Mouse (Mus musculus) frontal cortex, postnatal 36 days (tissue): Measurements from ENCODE around the gene Erv3.

Experiments used
- DNase-seq, 2 experiments: peaks; one replicate each; pipeline ENCODE4 v3.0.0; 2022; ENCODE audit warnings: low spot score in 2 of 2

Erv3 gene

DNA sequence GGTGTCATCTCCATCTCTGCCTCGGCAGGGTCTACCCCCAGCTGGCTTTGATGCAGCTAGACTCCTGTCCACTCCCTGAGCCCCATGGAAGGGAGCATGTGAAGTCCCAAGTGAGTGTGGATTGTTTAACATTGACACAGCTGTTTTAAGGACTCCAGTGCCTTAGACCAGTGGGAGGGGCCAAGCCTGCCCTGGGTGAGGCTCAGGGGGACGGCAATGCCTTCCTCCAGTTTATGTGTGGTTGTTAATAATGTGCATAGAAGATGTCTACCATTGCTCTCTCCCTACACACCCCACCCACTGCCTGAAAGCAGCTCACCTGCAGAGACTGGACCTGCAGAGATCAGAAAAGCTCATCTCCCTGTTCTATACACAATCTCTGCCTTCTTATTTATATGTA, 35.6 kb downstream of the Erv3 start:
- no peak for DNase-seq

DNA sequence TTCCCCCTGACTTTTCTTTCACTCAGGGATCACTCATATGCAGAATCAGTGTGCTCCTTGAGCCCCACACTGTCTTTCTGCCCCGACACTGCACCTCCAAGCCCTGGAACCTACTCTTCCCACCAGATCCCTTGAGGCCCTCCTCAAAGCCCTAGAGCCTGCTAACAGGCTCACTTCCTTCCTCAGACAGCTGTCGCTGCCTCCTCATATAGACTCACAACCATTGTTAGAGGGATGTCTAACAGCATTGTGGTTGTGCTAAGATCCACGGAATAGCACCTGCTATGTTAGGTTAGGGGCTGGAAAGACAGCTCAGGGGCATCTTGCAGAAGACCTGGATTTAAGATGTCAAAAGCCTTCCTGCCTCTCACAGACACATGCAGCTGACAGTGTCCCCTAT, 37.1 kb downstream of the Erv3 start:
- no peak for DNase-seq

DNA sequence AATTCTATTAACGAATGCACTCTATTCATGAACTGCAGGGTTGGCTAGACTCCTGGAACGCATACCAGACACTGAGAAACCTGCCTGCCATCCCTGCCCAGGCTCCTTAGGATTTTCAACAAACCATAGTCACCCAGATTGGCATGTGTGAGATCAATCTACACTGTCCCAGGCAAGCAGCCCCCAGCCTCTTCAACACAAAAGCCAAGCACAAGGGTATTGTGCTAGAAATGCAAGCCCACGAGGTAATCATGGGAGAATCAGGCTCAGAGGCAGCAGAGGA, 37.9 kb downstream of the Erv3 start:
- DNase-seq: no peak

DNA sequence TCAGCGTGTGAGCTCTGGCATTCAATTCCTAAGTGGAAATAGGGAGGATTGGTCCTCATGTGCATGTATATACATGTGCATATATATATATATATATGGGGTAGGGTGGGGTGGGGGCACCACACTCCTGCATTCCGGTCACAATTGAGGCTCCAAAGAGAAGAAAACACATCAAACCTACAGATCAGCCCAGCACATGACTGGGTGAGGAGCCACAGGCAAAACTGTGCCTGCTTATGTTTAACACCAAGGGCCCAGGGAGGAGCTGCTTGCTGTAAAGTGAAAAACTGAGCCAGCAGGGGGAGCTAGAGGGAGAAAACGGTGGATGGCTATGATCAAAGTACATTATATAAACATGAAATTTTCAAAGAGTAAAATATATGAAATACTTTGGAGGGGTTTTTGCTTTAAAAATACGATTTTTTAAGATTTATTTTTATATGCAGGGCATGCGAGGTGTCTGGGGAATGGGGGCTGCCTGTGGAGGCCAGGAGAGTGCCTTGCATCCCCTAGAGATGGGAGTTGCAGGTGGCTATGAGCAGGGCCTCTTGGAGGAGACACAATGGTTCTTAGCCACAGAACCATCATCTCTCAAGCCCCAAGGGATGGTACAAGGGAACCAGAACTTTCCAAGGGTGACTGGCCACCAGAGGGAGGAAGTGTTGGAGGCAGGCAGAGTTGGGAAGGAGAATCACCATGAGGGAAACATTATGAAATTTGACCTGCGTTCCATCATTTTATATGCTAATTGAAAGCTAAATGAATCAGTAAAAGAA, 38.4 kb downstream of the Erv3 start:
- peak; percentile 87 to 92 for DNase-seq

DNA sequence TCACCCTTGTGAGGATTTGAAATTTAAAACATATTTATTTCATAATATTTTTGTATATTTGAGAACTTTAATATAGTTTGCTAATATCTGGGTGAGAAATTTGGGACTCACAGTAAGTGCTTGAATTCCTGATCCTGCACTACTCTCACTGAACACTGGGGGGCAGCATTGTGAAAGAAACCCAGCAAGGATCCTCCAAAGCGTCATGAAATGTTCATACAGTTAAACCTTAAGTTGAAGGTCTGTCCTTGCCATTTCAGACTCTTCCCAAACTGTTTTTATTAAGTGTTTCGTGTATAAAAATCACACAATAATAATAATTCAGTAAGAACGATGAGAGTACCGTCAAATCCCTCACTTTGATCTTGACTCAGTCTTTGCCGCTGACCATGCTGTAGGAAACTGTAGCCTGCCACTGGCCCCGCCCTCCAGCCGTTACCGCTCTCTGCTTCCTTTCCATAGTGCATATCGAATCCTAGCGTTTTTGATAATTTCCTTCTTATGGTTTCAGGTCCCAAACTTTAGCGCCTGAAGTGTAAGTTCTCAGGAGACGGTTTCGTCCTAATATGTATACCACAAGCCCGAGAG, 39.4 kb downstream of the Erv3 start:
- DNase-seq: peak; percentile 86 to 93

DNA sequence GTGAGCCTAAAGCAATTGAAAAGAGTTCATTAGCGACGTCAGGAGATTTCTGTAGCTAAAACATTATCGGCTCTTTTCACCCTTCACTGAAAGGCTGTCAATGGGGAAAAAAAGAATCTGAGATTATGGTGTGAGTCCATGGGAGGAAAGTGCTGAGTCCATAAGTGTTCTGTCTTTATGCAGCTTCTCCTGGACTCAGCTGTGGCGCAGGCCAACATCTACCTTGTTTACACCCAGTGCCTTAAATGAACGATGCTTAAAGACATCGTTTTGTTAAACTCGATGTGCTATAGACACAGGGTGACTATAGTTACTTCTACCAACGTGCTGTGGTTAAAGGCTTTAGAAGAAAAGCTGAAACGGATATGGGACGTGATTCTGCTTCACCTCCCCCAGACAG, 45.2 kb downstream of the Erv3 start:
- no peak for DNase-seq

DNA sequence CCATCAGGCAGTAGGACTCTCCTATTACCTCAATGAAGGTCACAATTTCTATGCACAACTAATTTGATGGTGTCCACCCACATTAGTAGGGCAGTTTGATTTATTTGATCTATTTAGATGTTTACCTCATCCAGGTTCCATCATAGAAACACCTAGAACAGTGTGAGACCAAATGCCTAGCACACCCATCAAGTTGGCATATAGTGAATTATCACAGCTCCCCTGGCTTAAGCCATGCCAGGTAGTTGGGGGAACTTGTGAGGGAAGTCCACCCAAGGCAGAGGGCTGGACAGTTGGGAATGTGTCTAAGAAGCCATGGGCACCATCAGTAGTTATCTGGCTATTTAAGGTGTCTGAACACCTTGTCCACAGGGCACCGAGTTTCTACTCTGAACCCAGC, 46.1 kb downstream of the Erv3 start:
- no peak for DNase-seq

DNA sequence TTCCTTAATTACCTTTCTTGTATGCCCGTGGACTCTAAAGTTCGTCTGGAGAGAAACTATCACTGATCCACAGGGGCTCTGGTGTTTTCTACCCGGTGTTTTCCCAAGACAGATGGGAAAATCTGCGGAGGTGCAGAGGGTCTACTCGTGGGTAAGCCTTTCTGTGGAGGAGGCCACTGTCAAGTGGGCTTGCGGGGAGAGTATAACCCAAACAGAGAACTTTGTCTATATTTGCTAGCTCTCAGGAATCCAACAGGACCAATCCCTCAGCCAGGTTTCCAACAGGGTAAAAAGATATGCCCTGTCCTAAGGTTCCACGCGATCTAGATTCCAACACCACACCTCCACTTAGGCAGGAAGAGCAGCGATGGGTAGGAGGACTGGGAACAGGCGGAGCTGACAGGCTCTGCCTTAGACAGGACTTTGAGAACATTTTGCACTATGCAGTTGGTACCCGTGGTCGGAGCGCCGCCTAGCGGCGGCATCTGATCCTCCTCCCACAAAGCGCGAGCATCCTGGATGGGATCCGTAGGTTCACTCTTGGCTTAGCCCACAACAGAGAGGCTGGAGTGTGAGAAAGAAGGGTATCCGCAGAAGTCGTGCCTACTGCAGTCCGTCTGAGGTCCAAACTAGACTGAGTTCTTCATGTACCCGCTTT, 46.9 kb downstream of the Erv3 start:
- DNase-seq: peak; percentile 59 to 84

DNA sequence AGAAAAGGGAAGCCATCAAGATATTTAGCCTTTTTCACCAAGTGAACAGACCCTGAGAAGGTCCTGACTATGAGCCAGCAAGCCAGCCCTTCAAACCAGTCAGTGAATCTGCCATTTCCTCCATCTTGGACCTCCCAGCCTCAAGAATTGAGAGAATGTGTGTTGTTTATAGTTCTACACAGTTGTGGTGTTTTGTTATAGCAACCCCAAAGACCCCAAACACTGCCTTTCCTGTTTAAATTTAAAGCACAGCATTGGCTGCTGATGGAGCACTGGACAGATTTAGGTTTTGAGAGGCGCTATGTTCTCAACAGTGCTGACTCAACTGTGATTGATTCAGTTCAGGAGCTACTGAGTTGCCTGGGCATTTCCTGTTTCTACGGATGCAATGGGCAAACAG, 47.9 kb downstream of the Erv3 start:
- DNase-seq: no peak

DNA sequence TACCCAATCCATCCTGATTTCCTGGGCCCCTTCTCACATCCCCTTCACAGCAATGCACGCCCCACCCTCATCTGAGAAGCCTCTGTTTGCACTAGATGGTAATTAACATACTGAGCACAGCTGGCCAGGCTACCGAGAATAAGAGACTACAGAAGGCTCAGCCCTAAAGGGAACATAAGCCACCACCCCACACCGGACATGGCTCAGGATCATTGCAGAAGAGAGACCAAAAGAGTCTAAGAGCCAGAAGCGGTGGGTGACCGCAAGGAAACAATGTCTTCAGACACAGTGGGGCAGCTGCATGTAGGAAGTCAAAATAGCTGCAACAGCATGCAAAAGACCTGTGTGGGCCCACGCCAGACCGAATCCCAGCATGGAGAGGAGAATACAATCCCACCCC, 50.7 kb downstream of the Erv3 start:
- no peak for DNase-seq

DNA sequence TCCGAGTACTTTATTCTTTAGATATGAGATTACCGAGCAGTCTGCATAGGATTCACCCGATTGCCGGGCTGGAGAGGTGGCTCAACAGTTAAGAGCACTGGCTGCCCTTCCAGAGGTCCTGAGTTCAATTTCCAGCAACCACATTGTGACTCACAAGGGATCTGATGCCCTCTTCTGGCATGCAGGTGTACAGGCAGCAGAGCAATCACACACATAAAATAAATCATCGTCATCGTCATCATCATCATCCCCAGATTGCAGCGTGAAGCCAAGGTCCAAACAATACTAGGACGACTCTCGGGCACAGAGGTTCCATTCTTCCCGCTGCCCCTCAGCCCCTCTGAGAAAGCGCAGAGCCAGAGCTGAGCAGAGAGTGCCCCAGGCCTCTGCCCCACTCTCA, 51.9 kb downstream of the Erv3 start:
- DNase-seq: no peak

DNA sequence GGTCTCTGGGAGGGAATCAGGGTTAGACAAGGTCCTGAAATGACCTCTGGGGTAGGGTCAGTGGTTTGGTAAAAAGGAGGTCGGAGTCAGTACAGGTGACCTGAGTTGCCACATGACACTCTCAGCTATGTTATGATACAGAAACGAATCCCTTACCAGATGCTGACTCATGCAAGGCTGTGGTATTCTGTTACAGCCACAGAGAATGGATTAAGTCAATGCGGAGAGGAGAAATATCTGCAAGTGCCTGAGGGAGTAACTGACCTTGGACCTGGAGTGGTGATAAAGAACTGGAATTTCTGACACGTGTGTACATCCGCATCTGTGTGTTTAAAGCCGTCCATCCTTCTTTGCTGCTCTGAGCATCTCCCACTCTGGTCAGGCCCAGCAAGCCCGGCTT, 52.7 kb downstream of the Erv3 start:
- DNase-seq: no peak

DNA sequence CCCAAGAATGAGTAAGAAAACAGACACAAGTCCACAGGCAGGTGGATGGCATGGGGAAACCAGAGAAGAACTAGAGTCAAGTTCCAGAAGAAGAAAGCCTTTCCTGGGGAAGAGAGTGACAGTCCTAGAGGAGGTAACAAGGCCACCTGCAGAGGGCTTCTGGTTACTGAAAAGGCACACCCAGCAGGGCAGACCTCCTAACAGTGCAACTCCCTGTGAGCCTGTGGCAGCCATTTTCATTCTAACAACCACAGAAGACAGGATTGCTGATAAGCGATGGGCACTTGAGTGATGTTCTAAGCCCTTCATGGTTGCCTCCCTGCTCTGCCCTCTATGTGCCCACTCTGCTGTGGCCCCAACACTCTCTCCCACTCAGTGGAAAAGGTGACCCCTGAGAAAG, 54.2 kb downstream of the Erv3 start:
- DNase-seq: no peak

DNA sequence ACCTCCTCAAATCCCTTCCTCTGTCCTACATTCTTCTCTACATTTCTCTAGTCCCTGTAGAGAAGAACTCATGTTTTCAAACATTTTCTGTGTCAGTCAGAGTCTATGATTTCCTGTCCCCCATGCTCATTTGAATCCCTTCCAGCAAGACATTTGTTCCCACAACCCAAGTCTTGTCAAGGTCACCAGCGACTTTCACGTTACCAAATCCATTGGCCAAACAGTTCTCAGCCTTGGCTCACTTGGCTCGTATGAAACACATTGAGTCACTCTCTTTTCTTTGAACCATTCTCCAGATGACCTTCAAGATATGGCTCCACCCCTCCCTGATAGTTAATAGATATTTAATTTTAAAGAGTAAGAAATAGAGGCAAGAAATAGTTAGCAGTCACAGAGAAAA, 55.7 kb downstream of the Erv3 start:
- no peak for DNase-seq
